Mouse (Mus musculus) cerebellum, adult 9-10 months (tissue): ENCODE results near the gene Tmc1.
A peak's percentile ranks its signal among the peaks of the same experiment; 100 is the strongest.

Source experiments
- DNase-seq: peaks from one replicate; pipeline ENCODE4 v3.0.0; 2022

Gene Tmc1

GRCm38 (mm10) chr19:20953874-20954273, at the start of gene Tmc1:
TSS of gene Tmc1 (minus strand) at chr19:20954202.
- DNase-seq = no peak

DNA sequence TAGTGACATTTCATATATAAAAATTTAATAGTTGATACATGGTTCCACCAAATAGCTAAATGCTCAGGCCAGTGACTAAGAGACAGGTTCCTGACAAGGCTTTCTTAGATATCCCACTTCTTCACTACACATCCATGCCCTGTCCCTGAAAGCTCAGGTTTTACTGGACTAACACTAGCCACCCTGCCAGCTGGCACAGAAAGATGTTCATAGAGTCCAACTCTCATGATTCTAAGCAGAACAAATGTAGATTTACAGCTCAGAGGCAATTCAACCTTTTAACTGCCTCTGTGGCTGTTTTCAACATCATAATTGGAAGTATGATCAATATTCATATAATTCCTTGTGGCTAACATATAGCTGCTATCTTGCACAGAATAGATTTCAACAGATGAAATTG, 47.5 kb upstream of the Tmc1 start:
- DNase-seq = no peak

- DNase-seq = no peak
These were observed 25.2 kb upstream of the Tmc1 start for GRCm38 (mm10) chr19:20979244-20979643.

DNA sequence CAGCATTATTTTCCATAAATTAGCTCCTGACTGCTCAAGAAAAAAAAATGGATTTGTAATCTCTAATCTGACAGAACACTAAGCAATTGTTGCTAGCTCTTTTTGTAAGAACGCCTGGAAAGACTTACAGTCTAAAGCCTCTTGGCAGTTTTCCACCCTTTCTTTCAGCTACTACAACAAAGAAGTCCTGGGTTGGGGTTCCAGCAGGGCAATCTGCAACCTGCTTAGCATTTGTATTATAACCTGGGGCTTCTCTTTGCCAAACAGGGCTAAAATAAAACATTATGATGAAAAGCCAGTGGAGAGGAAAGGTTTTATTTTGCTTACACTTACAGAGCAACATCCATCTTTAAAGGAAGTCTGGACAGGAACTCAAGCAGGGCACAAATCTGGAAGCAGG, 24.1 kb upstream of the Tmc1 start:
- peak; percentile 1 for DNase-seq

- DNase-seq = no peak
These were observed 17.9 kb upstream of the Tmc1 start for GRCm38 (mm10) chr19:20971926-20972325.

DNA sequence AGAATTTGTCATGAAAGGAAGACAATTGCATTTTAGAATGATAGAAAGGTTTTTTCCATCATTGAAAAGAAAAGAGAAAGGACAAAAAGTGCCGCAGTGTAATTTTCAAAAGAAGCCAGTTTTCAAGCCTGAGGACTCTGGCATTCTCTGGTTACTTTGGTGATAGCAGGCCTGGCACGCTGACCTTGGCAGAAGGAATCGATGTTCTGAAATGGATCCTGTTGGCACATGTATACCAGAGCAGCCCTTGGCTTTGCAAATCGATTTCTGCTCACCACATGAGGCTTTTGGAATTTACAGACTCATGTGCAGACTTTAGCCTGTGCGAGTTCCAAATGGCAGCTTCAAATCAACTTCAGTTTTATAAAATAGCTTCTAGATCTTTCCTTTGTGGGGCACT, 813 bp upstream of the Tmc1 start:
- peak; percentile 2 for DNase-seq

DNA sequence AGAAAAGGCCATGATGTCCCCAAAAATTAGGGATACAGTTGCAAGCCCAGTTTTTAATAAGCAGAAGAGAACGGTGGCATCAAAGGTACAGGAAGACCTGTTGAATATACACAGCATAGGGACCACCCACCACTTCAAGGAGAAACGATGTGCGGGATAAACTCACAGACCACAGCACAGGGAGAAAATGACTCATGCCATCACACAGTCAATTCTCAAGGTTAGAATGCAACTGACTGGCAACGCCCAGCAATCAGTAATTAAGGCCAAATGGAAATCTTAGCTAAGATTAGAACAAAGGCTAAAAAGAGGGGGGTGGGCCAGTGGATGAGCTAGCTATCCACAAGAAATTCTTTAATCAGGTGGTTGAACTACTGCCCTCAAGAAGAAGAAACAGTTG, 9.6 kb downstream of the Tmc1 start:
- no peak for DNase-seq

DNA sequence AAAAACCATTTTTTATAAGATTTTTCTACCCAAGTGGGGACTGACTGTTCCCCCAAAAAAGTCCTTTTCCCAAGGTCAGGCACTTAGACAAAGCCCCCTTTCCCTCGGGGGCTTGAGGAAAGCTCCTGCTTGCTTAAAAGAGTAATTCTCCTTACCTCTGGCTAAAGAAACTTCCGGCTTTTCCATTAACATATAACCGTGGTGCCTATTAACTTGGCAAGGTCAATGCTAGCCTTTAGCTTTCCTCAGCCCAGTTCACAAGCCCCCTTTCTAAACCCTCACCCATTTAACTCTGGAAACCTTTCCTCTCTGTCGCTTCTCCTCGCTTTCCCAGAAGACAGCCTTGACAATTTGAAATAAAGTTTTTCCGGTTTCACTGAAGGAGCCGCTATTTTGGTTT, 29.7 kb downstream of the Tmc1 start:
- no peak for DNase-seq

DNA sequence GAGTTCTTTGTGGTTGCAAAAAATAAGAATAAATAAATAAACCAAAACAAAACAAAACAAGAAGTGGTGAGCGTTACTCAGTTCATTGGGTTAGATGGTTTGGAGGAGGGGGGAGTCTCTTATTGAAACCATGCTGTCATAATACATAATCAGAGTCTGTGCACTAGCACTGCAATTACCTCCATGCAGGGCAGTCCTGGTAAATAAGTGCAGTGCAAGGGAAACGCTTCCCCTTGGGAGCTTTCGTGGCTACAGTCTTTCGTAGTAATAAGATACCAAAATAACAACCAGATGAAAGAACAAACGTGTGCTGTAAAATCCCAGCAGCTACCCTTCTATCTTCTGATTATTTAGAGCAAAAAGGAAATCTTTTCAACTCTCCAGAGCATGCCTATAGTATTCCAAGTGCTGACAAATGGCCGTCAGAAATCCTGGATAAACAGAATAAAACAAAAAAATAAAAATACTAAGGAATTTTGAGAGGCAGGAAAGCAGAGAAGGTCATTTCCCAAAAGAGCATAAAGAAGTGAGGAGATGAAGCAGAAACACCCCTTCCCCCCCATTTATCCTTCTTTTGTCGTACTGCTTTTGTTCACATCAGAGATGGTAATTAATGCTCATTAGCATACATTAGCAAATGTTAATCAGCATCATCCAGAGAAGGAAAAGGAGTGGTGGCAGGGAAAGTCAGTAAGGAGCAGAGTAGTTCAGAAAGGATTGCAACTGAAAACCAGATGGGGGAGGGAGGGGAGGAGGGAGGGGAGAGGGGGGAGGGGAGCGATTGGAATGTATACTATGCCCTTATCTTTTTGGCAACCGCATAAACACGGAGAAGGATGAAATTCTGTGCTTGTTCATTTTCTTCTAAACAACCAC, 30.4 kb downstream of the Tmc1 start:
- no peak for DNase-seq

DNA sequence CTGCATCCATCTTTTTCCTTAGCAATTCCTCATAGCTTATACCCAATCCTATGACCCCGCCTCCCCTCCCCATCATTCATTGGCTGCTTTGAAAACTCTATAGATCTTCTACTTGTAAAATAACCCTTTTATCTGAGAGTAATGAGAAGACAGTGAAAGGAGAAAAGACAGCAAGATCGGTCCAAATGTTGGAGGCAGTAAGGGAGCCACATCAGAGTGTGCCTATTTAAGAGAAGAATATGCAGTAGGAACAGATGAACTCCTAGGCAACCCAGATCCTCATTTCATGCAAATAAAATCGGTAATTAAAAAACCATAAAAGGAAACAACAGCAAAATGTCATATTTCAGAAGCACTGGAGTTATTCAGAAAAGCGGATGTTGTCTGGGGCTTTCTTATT, 35.8 kb downstream of the Tmc1 start:
- no peak for DNase-seq

- DNase-seq = no peak
These were observed 38.9 kb downstream of the Tmc1 start for GRCm38 (mm10) chr19:20915151-20915550.

- no peak for DNase-seq
These were observed 43.6 kb downstream of the Tmc1 start for GRCm38 (mm10) chr19:20910356-20910755.

DNA sequence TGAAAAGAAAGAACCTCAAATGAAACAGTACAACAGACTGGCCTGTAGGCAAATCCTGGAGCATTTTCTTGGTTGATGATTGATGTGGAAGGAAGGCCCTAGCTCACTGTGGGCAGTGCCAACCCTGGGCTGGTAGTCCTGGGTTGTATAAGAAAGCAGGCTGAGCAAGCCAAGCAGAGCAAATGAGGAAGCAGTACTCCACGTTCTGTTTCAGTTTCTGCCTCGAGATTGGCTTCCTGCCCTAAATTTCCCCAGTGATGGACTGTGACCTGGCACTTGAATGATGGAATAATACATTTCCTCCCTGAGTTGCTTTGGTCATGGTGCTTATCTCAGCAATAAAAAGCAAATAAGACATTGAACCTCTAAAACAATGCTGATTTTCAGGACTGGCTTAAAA, 72.8 kb downstream of the Tmc1 start:
- DNase-seq = no peak

DNA sequence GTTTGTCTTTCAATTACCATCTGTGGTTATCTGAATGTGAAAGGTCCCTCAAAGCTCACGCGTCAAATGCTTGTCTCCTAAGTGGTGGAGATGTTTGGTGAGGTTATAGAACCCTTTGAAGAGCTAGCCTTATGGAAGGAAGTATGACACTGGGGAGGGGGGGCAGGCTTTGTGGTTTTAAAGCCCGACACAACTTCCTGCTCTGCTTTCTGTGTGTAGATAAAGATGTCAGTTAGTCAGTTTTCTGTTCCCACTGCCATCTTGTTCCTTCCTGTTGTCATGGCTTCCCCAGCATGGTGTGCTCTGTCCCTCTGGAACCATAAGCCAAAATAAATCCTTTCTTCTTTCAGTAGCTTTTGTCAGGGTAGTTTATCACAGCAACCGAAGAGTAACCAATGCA, 78.1 kb downstream of the Tmc1 start:
- no peak for DNase-seq

DNA sequence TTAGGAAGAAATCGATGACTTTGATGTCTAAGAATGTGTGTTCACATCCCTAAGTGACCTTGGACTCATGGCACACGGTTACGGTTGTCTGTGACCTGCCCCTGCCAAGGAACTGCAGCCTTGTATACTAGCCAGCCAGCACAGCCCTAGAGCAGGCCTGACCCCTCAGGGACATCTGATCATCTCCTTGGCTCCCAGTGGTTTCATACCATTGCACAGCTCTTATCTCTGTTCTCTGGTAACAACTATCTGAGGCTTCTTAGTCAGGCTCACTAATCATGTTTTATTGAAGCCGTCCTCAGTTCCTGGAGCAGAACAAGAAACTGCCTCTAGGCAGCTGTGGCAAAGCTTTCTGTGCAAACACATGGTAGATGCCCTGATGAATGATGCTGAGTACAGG, 92.2 kb downstream of the Tmc1 start:
- no peak for DNase-seq

GRCm38 (mm10) chr19:20860270-20860669, 93.7 kb downstream of the Tmc1 start:
- DNase-seq = no peak

- DNase-seq = no peak
These were observed 96.2 kb downstream of the Tmc1 start for GRCm38 (mm10) chr19:20857819-20858218.

- peak; percentile 8 for DNase-seq
These were observed 105.1 kb downstream of the Tmc1 start for GRCm38 (mm10) chr19:20848906-20849305.

- no peak for DNase-seq
These were observed 106.4 kb downstream of the Tmc1 start for GRCm38 (mm10) chr19:20847476-20848073.

- DNase-seq = no peak
These were observed 116.6 kb downstream of the Tmc1 start for GRCm38 (mm10) chr19:20837422-20837821.

GRCm38 (mm10) chr19:20836055-20836845, 117.8 kb downstream of the Tmc1 start:
- no peak for DNase-seq

DNA sequence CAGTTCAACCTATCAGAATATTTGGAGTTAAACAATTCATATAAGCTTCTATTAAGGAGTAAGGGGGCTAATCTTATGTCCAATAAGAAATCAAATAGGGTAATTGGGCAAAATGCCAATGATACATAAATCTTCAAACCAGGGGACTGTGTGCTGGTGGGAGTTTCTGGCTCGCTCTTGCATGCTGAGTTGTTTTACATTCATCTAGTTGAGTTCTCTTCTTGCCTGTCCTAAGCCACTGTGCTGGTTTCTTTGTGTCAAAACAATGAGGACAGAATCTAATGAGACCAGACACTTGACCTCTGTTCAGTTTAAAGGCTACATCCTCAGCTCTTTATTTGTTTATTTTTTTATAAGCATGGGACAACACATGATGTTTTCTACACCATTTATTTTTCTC, 119.1 kb downstream of the Tmc1 start:
- DNase-seq = no peak

- DNase-seq = no peak
These were observed 154.5 kb downstream of the Tmc1 start for GRCm38 (mm10) chr19:20799460-20799859.
